16 mouse cellular contexts compared by ENCODE assay signal in the genomic region with DNA sequence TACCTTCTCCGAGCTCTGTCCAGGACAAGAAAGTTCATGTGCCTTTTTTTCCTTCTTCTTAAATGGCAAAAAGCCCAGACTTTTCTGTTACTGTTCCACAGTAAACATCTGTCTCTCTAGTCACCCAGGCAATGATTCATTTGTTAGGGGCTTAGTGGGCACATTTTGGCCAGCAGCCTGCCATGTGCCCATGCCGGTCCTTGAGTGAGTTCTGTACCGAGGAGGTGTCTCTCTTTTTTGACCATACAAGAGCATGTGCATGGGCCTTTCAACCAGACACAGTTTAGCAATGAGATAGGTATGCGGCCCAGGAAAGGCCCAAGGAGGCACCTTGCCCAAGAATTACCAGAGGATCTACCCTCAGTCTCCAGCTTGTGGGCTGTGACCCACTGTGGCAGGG.
A peak's percentile ranks its signal among the peaks of the same experiment; 100 is the strongest.
DNase-seq lines count a peak whose midpoint lies in the region; ATAC-seq and TF ChIP-seq lines count a peak whose summit lies in the region.
"Had no signal": no experiment of that assay in that cellular context is flagged by ENCODE, and none has a peak within 500 bp of the region (broad histone marks: within the 10 kb centered on the region; RNA-seq: fewer than 3 reads in every experiment).

No protein-coding gene starts in this region.

- TF ChIP-seq EP300 in stomach, postnatal 0 days (optimal IDR thresholded peaks at IDR 0.05), result peak; percentile 90

- intact Hi-C loops in heart, postnatal 25 days (cut with DNase I), result no loop called here

- WGBS in midbrain, embryonic 14.5 days, result 89% methylated on average over 4 of the region's 4 CpGs
- 87% methylated on average over 4 of the region's 4 CpGs for WGBS in midbrain, embryonic 13.5 days
- 45% methylated on average over 4 of the region's 4 CpGs for WGBS in stomach, postnatal 0 days

- H3K9me3 ChIP-seq in midbrain, embryonic 14.5 days (ENCODE audit: control insufficient read depth, low read length), result no peaks in the 10 kb centered on the region
- no peaks in the 10 kb centered on the region for H3K9me3 ChIP-seq in midbrain, embryonic 13.5 days
- H3K9me3 ChIP-seq in stomach, postnatal 0 days (ENCODE audit: control insufficient read depth, low read length), result no peaks in the 10 kb centered on the region
- H3K9me3 ChIP-seq: hindbrain, embryonic 15.5 days; liver, embryonic 15.5 days had no signal

- no peaks in the 10 kb centered on the region for H3K27me3 ChIP-seq in midbrain, embryonic 14.5 days (ENCODE audit: control insufficient read depth, insufficient read depth, low read length)
- no peaks in the 10 kb centered on the region for H3K27me3 ChIP-seq in midbrain, embryonic 13.5 days
- H3K27me3 ChIP-seq in stomach, postnatal 0 days (ENCODE audit: control insufficient read depth, insufficient read depth, low read length), result no peaks in the 10 kb centered on the region
- H3K27me3 ChIP-seq: CH12.LX; hindbrain, embryonic 15.5 days; liver, embryonic 15.5 days had no signal

- no peak overlapping the region for H3K9ac ChIP-seq in midbrain, embryonic 14.5 days (replicated peaks; ENCODE audit: low read length)
- no peak overlapping the region for H3K9ac ChIP-seq in midbrain, embryonic 13.5 days (replicated peaks)
- H3K9ac ChIP-seq in stomach, postnatal 0 days (ENCODE audit: low read length), result no peak overlapping the region
- H3K9ac ChIP-seq: hindbrain, embryonic 15.5 days; liver, embryonic 15.5 days had no signal

- no peak overlapping the region for H3K4me2 ChIP-seq in midbrain, embryonic 14.5 days (ENCODE audit: low read length)
- H3K4me2 ChIP-seq in midbrain, embryonic 13.5 days (replicated peaks), result no peak overlapping the region
- H3K4me2 ChIP-seq in stomach, postnatal 0 days (replicated peaks; ENCODE audit: low read depth), result no peak overlapping the region
- H3K4me2 ChIP-seq: hindbrain, embryonic 15.5 days; liver, embryonic 15.5 days had no signal

- peak; percentile 75 for DNase-seq in heart, adult 11 months
- DNase-seq in heart, postnatal 25 days (ENCODE audit: low spot score), result no peak
- DNase-seq in midbrain, embryonic 14.5 days, result peak; percentile 12
- DNase-seq in adipocyte (ENCODE audit: low spot score), result peak; percentile 45
- no peak for DNase-seq in stomach, postnatal 0 days (ENCODE audit: low spot score)
- DNase-seq in cerebellum, postnatal 25 days, result no peak
- DNase-seq: embryo, embryonic 11 days; gastrocnemius, postnatal 10 days; kidney, adult 11 months; kidney, postnatal 10 days; lung, postnatal 10 days; thymus, adult 18-20 months had no signal

- no peak for ATAC-seq in midbrain, embryonic 14.5 days (ENCODE audit: low FRiP score, low TSS enrichment)
- ATAC-seq in midbrain, embryonic 13.5 days, result no peak
- ATAC-seq in stomach, postnatal 0 days (ENCODE audit: low FRiP score, low TSS enrichment), result peak; percentile 56; the same call in 1 of the 2 replicates

- H3K36me3 ChIP-seq in midbrain, embryonic 14.5 days (ENCODE audit: control insufficient read depth, insufficient read depth, low read length), result no peaks in the 10 kb centered on the region
- H3K36me3 ChIP-seq in midbrain, embryonic 13.5 days, result no peaks in the 10 kb centered on the region
- no peaks in the 10 kb centered on the region for H3K36me3 ChIP-seq in stomach, postnatal 0 days (ENCODE audit: control insufficient read depth, insufficient read depth, low read length)
- H3K36me3 ChIP-seq: hindbrain, embryonic 15.5 days; liver, embryonic 15.5 days had no signal

- H3K27ac ChIP-seq in midbrain, embryonic 14.5 days (replicated peaks; ENCODE audit: low read depth, low read length), result no peak overlapping the region
- no peak overlapping the region for H3K27ac ChIP-seq in midbrain, embryonic 13.5 days
- H3K27ac ChIP-seq in stomach, postnatal 0 days (replicated peaks), result peak overlapping the region; percentile 24; the same call in 1 of the 2 replicates
- H3K27ac ChIP-seq: hindbrain, embryonic 15.5 days; liver, embryonic 15.5 days had no signal

- H3K4me3 ChIP-seq in midbrain, embryonic 14.5 days (replicated peaks; ENCODE audit: low read depth, low read length), result no peak overlapping the region
- H3K4me3 ChIP-seq in midbrain, embryonic 13.5 days (replicated peaks), result no peak overlapping the region
- no peak overlapping the region for H3K4me3 ChIP-seq in stomach, postnatal 0 days (ENCODE audit: low read depth, low read length)
- H3K4me3 ChIP-seq: hindbrain, embryonic 15.5 days; liver, embryonic 15.5 days had no signal

- no peaks in the 10 kb centered on the region for H3K4me1 ChIP-seq in midbrain, embryonic 14.5 days (ENCODE audit: control insufficient read depth, insufficient read depth, low read length)
- no peaks in the 10 kb centered on the region for H3K4me1 ChIP-seq in midbrain, embryonic 13.5 days (replicated peaks)
- H3K4me1 ChIP-seq in stomach, postnatal 0 days (replicated peaks; ENCODE audit: control insufficient read depth, insufficient read depth), result no peaks in the 10 kb centered on the region
- H3K4me1 ChIP-seq: hindbrain, embryonic 15.5 days; liver, embryonic 15.5 days had no signal

- no peak for TF ChIP-seq CTCF in stomach, postnatal 0 days (IDR thresholded peaks at IDR 0.05; ENCODE audit: low read depth)

Comparison
In these comparisons a context has a peak if more than half of its experiments do, and no peak if none do; other contexts are left out.
1. DNase-seq: peak in heart, adult 11 months (single experiment), midbrain, embryonic 14.5 days (single experiment) and adipocyte (single experiment); none in heart, postnatal 25 days (single experiment), stomach, postnatal 0 days (single experiment) and cerebellum, postnatal 25 days (0 of 2).